Mouse (Mus musculus) spleen, postnatal 14 days (tissue): ENCODE results near the gene Pi4k2a.

Experiments used
- DNase-seq, 2 experiments: peaks; one replicate each; pipeline ENCODE4 v3.0.0; 2021 to 2022; ENCODE audit warnings: low spot score in 2 of 2

The Pi4k2a gene

GRCm38 (mm10) chr19:42089748-42090595 lies at the start of gene Pi4k2a:
TSS of gene Pi4k2a (plus strand) at chr19:42090470.
- peak; percentile 96 to 97 for DNase-seq

- no peak for DNase-seq
Measured at GRCm38 (mm10) chr19:42043988-42044387, 46.3 kb upstream of the Pi4k2a start.

GRCm38 (mm10) chr19:42045269-42046102 lies 44.8 kb upstream of the Pi4k2a start, which contains the start of gene Hoga1:
TSS of gene Hoga1 (plus strand) at chr19:42045610.
- DNase-seq = peak in 1 of 2 experiments; percentile 37

DNA sequence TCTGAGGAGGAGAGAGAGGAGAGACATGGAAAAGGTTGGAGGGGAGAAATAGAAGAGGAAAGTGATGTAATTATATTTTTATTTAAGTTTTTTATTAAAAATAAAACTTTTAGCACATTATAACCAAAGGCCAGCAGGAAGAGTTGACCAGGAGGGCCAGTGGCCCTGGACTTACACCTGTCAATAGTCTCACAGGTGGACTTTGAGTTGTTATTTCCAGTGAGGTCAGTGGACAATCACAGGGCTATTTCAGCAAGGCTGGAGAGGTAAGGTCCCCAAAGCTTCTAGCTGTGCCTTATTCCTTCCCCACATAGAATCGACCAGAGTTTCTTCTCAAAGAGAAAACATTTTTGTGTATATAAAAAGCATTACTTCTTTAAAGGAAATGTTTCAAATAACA lies 40.0 kb upstream of the Pi4k2a start:
- DNase-seq = no peak

DNA sequence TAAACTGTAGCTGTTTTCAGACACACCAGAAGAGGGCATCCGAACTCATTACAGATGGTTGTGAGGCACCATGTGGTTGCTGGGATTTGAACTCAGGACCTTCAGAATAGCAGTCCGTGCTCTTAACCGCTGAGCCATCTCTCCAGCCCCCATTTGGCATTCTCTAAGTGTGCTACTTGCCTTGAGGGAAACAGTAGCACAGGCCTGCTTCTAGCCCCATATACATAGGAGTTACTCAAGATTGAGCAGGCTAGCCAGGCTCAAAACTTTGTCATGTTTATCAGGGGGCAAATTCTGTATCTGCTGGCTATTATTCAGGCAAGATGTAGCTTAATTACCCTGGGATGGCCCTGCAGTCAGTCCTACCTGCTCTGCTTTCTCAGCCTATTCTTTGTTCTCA lies 38.9 kb upstream of the Pi4k2a start:
- no peak for DNase-seq

DNA sequence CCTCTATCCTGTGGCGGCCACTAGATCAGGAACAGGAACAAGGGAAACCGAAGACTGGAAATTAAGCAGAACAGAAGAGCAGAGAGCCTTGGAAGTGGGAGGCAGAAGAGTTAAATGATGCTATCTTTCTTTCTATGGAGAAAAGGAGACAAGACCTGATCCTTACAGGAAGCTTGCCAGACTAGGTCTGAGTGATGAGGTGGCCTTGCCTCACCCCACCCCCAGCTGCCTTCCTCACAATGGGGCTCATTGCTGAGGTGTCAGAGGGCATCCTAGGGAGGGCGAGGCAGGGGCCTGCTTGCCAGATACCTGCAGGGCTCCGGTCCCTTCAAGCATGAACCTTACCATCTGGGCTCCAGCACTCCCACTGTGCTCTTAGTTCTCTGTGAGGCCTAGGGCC lies 38.3 kb upstream of the Pi4k2a start, which contains the start of gene 4933411K16Rik:
TSS of gene 4933411K16Rik (plus strand) at position 301 of the 400 bp plus-strand sequence.
- no peak for DNase-seq

DNA sequence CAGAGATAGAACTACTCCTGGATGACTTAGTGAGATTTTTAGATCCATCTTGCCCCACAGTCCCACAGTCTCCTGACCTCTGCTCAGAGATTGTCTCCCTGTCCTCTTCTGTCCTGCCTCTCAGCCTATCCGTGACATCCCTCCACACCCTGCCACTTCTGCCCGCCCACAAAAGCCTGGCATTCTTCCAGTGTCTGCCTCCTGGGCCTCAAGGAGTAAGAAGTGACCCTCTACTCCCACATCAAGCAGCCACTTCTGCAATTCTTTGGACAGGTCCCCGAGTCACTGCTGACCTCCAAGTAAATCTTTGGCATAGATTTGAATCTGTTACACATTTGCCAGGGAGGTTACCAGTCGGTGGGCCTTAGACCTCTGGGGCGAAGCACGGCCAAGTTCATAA lies 36.0 kb upstream of the Pi4k2a start:
- DNase-seq = no peak

DNA sequence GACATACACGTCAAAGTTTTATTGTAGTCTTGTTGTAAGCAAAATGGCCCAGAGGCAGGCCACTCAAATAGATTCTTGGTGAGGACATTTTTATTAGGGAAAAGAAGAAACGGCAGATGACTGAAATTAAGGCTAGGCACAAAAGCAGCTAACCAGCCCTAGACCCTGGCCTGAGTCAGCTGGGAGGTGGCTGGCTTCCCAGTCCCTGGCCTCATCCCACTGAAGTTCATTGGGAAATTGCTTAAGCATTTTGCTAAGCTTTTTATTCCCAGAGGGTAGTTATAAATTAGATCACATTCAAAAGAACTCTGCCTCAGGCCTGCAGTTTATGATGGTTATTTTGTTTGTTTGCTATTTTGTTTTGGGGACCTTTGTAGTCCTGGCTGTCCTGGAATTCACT lies 34.4 kb upstream of the Pi4k2a start:
- no peak for DNase-seq

- DNase-seq = no peak
Measured at GRCm38 (mm10) chr19:42056719-42057409, 33.4 kb upstream of the Pi4k2a start.

DNA sequence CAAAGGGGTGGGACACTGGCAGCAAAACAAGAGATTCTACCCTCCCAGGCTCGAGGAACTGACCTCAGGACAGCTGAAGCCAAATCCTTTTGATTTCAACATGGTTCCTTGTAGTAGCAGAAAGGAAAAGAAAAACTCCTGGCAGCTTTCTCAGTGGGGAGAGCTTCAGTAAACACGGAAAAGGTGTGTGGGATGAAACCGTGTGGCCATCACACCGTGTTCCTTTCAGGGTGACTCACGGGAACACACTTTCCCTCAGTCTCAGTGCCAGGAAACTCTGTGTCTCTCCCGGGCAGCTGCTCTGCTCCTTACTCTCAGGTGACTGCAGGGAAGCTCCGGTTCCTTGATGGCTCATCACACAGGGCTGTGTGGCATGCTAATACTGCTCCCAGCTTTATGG lies 31.8 kb upstream of the Pi4k2a start:
- DNase-seq = no peak

- no peak for DNase-seq
Measured at GRCm38 (mm10) chr19:42061443-42061842, 28.8 kb upstream of the Pi4k2a start.

GRCm38 (mm10) chr19:42068441-42069240 lies 21.6 kb upstream of the Pi4k2a start:
- no peak for DNase-seq

- DNase-seq = no peak
Measured at GRCm38 (mm10) chr19:42069241-42069525, 21.1 kb upstream of the Pi4k2a start.

DNA sequence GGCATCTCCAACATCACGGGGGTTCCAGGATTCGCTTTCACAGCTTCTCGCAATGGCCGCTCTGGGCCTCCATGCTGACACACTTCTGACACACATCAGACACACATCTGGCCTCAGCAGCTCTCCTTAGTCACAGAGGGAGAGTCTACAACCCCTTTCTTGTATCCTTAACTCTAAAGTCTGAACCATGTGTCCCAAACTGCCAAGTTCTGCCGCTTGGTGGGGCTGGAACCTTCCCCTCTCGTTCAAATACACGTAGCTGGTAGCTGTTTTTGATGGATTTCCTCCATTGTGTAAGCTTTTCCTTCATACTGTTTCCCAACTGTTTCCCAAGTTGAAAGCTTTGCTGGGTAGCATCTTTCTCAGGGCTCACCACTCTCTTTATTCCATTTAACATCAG lies 19.0 kb upstream of the Pi4k2a start:
- DNase-seq = no peak

DNA sequence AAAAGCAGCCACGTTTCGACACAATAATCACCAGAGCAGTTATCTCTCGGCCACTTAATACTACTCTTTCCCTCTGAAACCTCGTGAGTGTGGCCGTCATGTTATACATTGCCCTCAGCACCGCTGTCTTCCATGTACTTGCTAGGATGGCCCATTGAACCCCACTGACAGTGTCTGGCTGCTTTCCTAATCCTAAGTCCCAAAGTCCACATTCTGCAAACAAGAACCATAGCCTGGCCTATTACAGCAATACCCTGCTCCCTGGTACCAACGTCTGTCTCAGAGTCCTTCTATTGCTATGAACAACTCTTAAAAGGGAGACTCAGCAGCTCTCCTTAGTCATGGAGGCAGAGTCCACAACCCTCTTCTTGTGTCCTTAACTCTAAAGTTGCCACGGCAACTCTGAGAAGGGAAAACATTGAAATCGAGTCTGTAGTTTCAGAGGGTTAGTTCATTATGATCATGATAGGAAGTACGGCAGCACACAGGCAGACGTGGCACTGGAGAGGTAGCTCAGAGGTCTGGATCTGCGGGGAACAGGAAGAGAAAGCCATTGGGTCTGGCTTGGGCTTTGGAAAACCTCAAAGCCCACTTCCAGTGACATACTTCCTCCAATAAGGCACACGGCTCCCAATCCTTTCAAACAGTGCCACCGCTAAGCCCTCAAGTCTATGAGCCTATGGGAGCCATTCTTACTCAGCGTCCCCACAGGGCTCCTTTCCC lies 18.2 kb upstream of the Pi4k2a start:
- no peak for DNase-seq

GRCm38 (mm10) chr19:42072802-42073201 lies 17.5 kb upstream of the Pi4k2a start:
- no peak for DNase-seq

DNA sequence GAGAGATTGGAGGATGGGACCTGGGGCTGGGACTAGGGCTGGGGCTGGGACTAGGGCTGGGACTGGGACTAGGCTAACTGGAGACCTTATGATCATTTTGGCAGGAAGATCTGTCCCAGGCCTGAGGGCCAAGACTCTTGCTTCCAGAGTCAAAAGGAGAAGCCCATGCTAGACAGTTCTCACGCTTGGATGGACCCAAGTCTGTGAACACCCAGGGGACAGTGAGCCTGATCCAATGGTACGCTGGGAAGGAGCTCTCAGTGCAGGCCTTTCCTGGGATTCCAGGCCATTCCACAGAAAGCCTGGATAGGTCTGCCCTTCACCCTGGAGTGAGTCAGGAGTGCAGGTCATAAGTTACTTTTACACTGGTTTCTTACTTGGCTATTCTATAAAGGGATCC lies 15.2 kb upstream of the Pi4k2a start:
- no peak for DNase-seq

DNA sequence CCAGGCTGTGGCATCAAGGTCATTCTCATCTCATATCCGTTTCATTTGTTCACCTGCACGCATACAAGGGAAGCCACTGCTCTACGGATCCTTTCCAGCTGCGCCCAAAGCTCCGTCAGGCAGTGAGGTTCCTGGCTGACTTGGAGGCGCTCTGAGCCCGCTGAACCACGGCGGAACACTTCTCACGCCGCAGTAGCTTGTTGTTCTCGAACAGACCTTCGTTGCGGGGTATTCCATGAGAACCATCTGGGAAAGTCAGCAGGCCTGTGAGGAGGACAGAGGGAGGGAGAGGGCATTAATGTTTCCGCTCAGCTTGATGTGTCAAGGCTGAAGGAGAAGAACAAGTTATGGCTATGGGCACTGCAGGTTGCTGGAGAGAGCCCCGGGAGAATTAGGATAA lies 14.3 kb upstream of the Pi4k2a start:
- DNase-seq = no peak

DNA sequence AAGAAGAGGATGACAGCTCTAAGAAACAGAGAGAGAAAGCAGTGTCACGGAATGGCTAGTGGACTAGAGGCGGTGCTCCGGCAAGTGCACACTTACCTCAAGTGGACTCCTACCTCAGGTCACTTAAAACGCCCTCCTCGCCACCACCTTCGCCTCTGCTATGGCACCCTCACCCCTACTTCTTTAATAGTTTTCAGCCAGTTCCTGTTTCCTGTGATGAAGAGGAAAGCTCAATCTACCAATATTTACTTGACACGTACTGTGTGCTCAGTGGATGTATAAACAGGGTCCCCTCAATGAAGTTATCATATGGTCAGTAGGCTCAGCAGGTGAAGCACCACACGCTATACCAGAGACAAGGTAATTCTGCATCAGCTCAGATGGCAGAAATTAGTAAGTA lies 11.7 kb upstream of the Pi4k2a start:
- DNase-seq = no peak

DNA sequence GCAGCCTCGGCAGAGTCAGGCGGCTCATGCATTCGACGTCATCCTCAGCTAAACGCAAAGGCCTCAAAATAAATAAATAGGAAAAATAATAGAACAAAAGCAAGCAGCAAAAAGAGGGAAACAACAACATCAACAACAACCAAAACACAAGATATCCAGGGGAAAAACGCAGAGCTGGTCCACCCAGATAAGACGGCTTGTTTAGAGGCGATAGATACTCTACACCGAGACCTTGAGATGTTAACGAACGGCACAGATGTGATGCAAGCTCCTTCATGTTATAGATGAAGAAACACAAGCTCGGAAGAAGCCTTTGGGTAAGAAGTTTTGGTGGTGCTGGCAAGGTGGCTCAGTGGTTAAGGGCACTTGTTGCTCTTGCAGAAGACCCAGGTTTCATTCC lies 11.3 kb upstream of the Pi4k2a start:
- no peak for DNase-seq

DNA sequence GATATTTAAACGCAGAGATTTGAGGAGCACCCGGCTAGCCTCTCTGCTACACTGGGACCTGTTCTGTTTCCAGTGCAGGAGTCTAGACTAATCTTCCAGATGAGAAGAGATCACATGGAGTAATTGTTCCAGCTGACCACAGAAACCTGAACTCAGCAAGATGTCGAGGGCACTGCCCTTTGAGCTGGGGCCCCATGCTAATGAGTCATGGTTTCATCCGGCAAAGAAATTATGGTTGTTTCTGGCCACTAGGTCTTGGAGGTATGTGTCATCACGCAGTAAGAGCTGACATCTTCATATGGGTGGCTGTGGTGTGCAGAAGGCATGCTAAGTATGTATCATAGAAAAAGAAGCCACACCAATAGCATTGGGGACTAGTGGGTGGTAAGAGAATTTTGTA lies 10.3 kb upstream of the Pi4k2a start:
- DNase-seq = no peak
